Mouse (Mus musculus): Measurements from ENCODE around the gene Tmem63a.

DNA sequence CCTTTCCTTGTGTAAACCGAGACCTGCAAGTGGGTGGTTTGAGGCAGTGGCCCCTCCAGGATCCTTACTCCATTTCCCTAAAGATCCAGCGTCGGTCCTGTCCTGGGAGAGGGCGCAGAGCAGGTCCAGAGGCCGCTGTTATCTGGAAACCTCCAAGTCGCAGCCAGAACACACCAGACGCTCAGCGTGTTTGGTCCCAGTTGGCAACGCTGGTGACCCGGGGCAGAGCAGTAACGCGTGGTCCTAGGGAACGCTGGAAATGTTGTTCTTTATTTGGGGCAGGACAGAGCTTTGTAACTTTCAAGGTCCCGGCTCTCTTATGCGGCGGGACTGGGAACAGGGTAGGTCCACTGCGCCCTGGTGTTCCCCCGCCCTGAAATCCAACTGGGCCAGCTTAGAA is 418 bp upstream of the Tmem63a start:
- TF ChIP-seq POLR2A (IDR thresholded peaks at IDR 0.05; ENCODE audit: extremely low read depth, insufficient read depth, low read length) (no peak), CTCF (IDR thresholded peaks at IDR 0.05; ENCODE audit: low read depth, low read length) (no peak)
